Mouse (Mus musculus): Measurements from ENCODE around the gene Il12rb2.

DNA sequence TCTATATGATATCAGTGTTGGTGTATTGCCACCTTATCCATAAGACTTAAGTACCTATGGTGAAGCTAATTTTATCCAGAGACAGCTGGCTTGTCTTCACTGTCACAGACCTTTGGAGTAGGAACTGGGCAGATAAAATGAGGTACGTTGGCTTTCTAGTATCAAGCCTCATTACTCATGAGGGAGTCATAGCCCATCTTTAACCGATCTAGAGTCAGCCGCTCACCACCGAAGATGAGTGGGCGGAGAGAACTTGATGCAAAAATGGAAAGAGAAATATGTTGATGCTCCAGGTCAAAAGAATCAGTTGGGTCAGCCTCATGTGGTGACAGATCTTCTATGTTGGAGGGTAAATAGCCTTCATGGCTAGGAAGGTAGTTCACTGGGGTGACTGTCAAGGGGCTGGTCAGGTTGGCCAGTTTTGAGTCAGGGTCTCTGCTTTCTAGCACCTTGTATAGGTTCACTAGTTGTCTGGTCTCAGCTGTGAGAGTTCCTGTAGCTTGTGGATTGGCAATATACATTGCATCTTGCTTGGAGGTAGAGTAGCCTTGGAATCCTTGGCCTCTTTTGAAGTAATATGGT lies 83.9 kb downstream of the Il12rb2 start:
- no peak for TF ChIP-seq USF1 (IDR thresholded peaks at IDR 0.05; ENCODE audit: low read depth)
- TF ChIP-seq CTCF (IDR thresholded peaks at IDR 0.05; ENCODE audit: control insufficient read depth, insufficient read depth, insufficient read length), result no peak
- no peak for TF ChIP-seq MAX (IDR thresholded peaks at IDR 0.05)
